Mouse (Mus musculus): ENCODE data around the gene Ifna2. TPM values are rescaled to one million over a fixed set of nuclear protein-coding genes. Genes with fewer than 3 reads are reported as not detected.

The Ifna2 gene
- polyA plus RNA-seq (2016; fragmentation: Nextera tagmentation; extraction: Ambion mirVana) = not detected in 2 replicates

GRCm38 (mm10) chr4:88683812-88684211, at the start of gene Ifna2:
Gene Ifna2 (minus strand): TSS chr4:88683912.
- no peak for ATAC-seq (ENCODE audit: low FRiP score)
- WGBS = 90% methylated on average over 1 of the region's 1 CpGs
- Histone ChIP-seq H3K9ac (no peak within 1 kb of the TSS), H3K4me3 (replicated peaks) (no peak within 1 kb of the TSS), H3K4me1 (no peaks in the 10 kb centered on the region), H3K9me3 (no peaks in the 10 kb centered on the region), H3K4me2 (no peak within 1 kb of the TSS), H3K27ac (no peak within 1 kb of the TSS), H3K36me3 (replicated peaks) (no peaks in the 10 kb centered on the region), H3K27me3 (no peaks in the 10 kb centered on the region)

GRCm38 (mm10) chr4:88727324-88727723, 43.6 kb upstream of the Ifna2 start:
- H3K27ac ChIP-seq = no peak overlapping the region
- 0% methylated on average over 1 of the region's 1 CpGs for WGBS
- no peaks in the 10 kb centered on the region for H3K36me3 ChIP-seq (replicated peaks)
- H3K4me1 ChIP-seq = no peaks in the 10 kb centered on the region
- no peak overlapping the region for H3K9ac ChIP-seq
- ATAC-seq (ENCODE audit: low FRiP score) = no peak
- H3K4me3 ChIP-seq (replicated peaks) = no peak overlapping the region
- H3K9me3 ChIP-seq = no peaks in the 10 kb centered on the region
- peaks cover 6% of the 10 kb centered on the region; the same call in 1 of the 2 replicates for H3K27me3 ChIP-seq
- no peak overlapping the region for H3K4me2 ChIP-seq

DNA sequence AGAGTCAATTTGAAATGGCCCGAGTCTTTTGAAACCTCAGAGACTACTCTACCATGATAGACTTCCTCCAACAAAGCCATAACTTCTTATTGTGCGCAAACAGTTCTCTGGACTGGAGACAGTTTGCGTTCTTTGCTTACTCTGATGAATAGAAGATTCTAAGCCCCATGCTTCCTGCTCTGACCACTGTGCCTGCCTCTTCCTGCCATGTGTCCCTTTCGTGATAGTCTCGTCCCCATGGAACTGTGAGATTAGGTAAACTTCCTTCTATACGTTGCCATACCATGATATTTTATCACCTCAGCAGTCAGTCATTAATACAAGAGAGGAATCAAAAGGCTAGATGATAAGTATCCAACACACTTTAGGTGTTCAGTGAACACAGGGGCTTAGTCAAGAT, 43.0 kb upstream of the Ifna2 start:
- Histone ChIP-seq H3K27me3 (peaks cover 6% of the 10 kb centered on the region; the same call in 1 of the 2 replicates), H3K4me3 (replicated peaks) (no peak overlapping the region), H3K36me3 (replicated peaks) (no peaks in the 10 kb centered on the region), H3K9me3 (no peaks in the 10 kb centered on the region), H3K4me2 (no peak overlapping the region), H3K4me1 (no peaks in the 10 kb centered on the region), H3K27ac (no peak overlapping the region), H3K9ac (no peak overlapping the region)
- 91% methylated on average over 6 of the region's 6 CpGs for WGBS
- ATAC-seq (ENCODE audit: low FRiP score) = no peak

- H3K36me3 ChIP-seq (replicated peaks) = peaks cover 13% of the 10 kb centered on the region
- no peak overlapping the region for H3K4me3 ChIP-seq (replicated peaks)
- no peaks in the 10 kb centered on the region for H3K9me3 ChIP-seq
- no peak overlapping the region for H3K9ac ChIP-seq
- H3K4me1 ChIP-seq = peaks cover 26% of the 10 kb centered on the region
- no peak overlapping the region for H3K4me2 ChIP-seq
- no peak for ATAC-seq (ENCODE audit: low FRiP score)
- H3K27me3 ChIP-seq = peaks cover 5% of the 10 kb centered on the region; the same call in 1 of the 2 replicates
- H3K27ac ChIP-seq = no peak overlapping the region
- WGBS = 71% methylated on average over 8 of the region's 8 CpGs
Observed at GRCm38 (mm10) chr4:88723497-88724090, 39.9 kb upstream of the Ifna2 start.

DNA sequence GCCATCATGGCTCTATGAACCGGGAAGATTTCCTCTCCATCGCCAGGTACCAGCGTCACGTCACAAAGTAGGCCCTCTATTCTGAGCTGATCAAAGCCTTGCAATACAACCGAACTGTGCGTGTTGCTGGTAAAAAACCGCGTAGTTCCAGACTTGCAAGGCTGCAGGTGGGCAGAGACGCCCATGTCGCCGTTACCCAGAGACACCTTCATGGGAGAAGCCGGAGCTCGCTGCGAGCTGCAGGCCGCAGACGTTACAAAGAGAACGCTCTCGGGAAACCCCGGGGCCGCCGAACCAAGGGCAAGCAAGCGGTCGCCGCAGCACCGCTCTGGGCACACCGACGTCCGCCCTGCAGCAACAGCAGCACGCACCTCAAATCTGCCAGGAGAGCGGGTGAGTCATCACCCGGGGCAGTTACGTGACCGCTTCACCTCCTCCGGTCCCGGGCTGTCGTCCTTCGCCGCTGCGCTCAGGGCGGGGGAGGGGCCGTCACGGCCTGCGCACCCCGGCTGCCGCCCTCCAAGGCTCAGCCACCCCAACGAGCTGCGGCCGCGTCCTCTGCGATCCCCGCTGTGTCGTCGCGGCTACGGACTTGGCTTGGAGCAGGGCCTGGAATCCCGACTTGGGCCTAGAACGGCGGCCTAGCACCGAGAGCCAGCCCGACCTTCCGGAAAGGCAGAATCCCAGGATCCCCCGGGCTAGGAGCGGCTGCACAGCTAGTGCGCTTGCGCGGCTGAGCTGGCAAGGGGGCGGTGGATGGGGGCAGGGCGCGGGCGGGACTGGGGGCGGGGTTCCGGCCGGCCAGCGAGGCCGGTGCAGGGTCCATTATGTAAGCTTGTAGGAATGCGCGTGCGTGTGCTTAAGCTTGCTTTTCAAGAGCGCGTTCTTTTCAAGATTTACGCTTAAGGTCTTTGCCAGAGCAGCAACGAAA, 38.3 kb upstream of the Ifna2 start, which contains the start of the genes Gm26566 and Klhl9:
TSS of gene Gm26566 (plus strand) at position 15 of the 931 bp plus-strand sequence.
TSS of gene Klhl9 (minus strand) at position 675 of the 931 bp plus-strand sequence.
- ATAC-seq (ENCODE audit: low FRiP score) = peak; percentile 97
- under 1% methylated on average over 82 of the region's 82 CpGs for WGBS
- H3K36me3 ChIP-seq (replicated peaks) = peaks cover 20% of the 10 kb centered on the region

DNA sequence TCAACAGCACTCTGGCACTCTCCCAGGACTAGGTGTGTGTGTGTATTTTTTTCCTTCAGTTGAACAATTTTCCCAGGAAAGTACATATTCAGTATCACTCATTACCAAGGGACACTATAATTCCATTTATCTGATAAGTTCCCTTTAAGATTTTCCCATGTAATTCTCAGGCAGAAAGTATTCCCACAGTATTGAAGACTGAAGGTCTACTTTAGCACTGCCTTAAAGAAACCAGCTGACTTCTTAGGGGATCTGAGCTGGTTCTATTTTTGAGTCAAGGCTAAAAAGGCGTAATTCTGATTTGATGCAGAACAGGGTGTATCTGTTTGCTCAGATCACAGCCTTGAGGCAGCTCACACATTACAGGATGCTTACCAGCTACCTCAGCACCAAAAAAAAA, 35.0 kb upstream of the Ifna2 start:
- no peak overlapping the region for H3K27ac ChIP-seq
- peaks cover 41% of the 10 kb centered on the region for H3K36me3 ChIP-seq (replicated peaks)
- no peaks in the 10 kb centered on the region for H3K27me3 ChIP-seq
- peak overlapping the region; percentile 23 for H3K4me3 ChIP-seq (replicated peaks)
- peak overlapping the region; percentile 49 for H3K4me2 ChIP-seq
- 72% methylated on average over 1 of the region's 1 CpGs for WGBS
- no peak for ATAC-seq (ENCODE audit: low FRiP score)
- H3K4me1 ChIP-seq = peaks cover 32% of the 10 kb centered on the region
- H3K9ac ChIP-seq = no peak overlapping the region
- no peaks in the 10 kb centered on the region for H3K9me3 ChIP-seq

More for the DNA sequence above, 38.3 kb upstream of the Ifna2 start, which contains the start of the genes Gm26566 and Klhl9:
- no peaks in the 10 kb centered on the region for H3K9me3 ChIP-seq
- H3K4me3 ChIP-seq (replicated peaks) = peak within 1 kb of the TSS; percentile 91
- H3K4me2 ChIP-seq = peak within 1 kb of the TSS; percentile 81
- H3K27me3 ChIP-seq = no peaks in the 10 kb centered on the region
- peaks cover 32% of the 10 kb centered on the region for H3K4me1 ChIP-seq
- peak within 1 kb of the TSS; percentile 96 for H3K9ac ChIP-seq
- peak within 1 kb of the TSS; percentile 96 for H3K27ac ChIP-seq

DNA sequence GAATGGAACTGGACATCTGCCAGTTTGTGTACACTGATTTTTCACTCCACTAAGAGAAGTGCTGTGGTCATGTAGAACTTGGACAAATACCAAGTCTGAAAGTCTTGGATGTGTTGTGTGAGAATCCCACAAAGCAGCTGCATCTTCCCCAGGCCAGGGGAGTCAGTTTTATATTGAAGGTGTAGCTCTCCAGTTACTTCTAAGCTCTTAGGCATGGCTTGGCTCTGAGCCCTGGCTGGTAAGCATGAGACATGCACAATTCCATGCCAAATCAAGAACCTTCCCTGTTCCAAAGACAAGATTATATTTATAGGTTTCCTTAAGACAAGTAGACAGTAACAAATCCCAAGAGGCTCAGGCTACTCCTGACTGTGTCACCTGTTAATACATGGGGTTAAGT, 31.3 kb upstream of the Ifna2 start:
- H3K4me2 ChIP-seq = no peak overlapping the region
- ATAC-seq (ENCODE audit: low FRiP score) = no peak

GRCm38 (mm10) chr4:88714281-88714680, 30.6 kb upstream of the Ifna2 start:
- Histone ChIP-seq H3K9me3 (no peaks in the 10 kb centered on the region), H3K36me3 (replicated peaks) (peaks cover 39% of the 10 kb centered on the region), H3K4me3 (replicated peaks) (no peak overlapping the region), H3K9ac (no peak overlapping the region), H3K27me3 (no peaks in the 10 kb centered on the region), H3K4me1 (peaks cover 13% of the 10 kb centered on the region), H3K27ac (no peak overlapping the region), H3K4me2 (no peak overlapping the region)
- WGBS = 97% methylated on average over 1 of the region's 1 CpGs
- ATAC-seq (ENCODE audit: low FRiP score) = no peak

More for the DNA sequence above, 31.3 kb upstream of the Ifna2 start:
- Histone ChIP-seq H3K9me3 (no peaks in the 10 kb centered on the region), H3K36me3 (replicated peaks) (peaks cover 37% of the 10 kb centered on the region), H3K27me3 (no peaks in the 10 kb centered on the region), H3K27ac (no peak overlapping the region), H3K4me1 (peaks cover 18% of the 10 kb centered on the region), H3K4me3 (replicated peaks) (no peak overlapping the region), H3K9ac (no peak overlapping the region)

DNA sequence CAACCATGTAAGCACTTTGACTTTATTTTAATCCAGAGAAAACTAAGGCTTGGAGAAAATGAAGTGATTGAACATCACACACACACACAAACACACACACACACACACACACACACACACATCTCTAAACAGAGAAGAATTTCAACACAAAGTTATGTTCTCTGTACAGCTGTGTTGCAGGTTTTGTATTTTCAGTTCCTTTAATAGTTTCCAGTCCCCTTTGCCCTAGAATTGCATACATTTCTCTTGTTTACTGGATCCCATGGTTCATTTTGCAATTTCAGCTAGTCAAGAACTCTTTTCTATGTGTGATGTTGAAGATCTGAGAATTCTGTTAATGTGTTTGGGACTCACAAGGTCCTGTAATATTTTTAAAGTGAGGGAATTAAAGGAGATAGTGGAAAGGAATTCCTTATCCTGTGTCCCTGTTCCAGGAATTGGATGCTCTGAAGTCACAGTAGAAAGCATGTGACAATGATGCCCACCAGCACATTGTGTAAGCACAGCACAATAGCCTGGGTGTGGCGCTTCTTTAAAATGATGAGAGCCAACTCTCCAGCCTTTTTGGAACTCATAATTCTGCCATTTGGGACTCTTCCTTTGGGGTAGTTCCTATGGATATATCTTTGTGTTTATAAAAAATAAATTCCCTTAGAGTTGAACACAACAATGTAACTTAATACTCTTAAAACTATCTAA, 23.6 kb upstream of the Ifna2 start:
- no peak for ATAC-seq (ENCODE audit: low FRiP score)
- WGBS = 87% methylated on average over 1 of the region's 1 CpGs
- 0 out of 2 replicates have a peak, but pooled peaks cover 3% of the 10 kb centered on the region for H3K36me3 ChIP-seq (replicated peaks)
- no peaks in the 10 kb centered on the region for H3K9me3 ChIP-seq
- H3K27me3 ChIP-seq = no peaks in the 10 kb centered on the region
- H3K27ac ChIP-seq = no peak overlapping the region
- H3K4me2 ChIP-seq = no peak overlapping the region
- H3K9ac ChIP-seq = no peak overlapping the region
- H3K4me3 ChIP-seq (replicated peaks) = no peak overlapping the region
- H3K4me1 ChIP-seq = no peaks in the 10 kb centered on the region

GRCm38 (mm10) chr4:88705924-88706323, 22.2 kb upstream of the Ifna2 start:
- 57% methylated on average over 3 of the region's 3 CpGs for WGBS
- Histone ChIP-seq H3K9ac (no peak overlapping the region), H3K4me3 (replicated peaks) (no peak overlapping the region), H3K27ac (no peak overlapping the region), H3K4me2 (no peak overlapping the region), H3K4me1 (no peaks in the 10 kb centered on the region), H3K36me3 (replicated peaks) (0 out of 2 replicates have a peak, but pooled peaks cover 3% of the 10 kb centered on the region), H3K27me3 (no peaks in the 10 kb centered on the region), H3K9me3 (no peaks in the 10 kb centered on the region)
- ATAC-seq (ENCODE audit: low FRiP score) = no peak

GRCm38 (mm10) chr4:88699301-88699700, 15.6 kb upstream of the Ifna2 start:
- H3K36me3 ChIP-seq (replicated peaks) = no peaks in the 10 kb centered on the region
- H3K9ac ChIP-seq = no peak overlapping the region
- WGBS = 80% methylated on average over 1 of the region's 1 CpGs
- no peak overlapping the region for H3K27ac ChIP-seq
- no peak overlapping the region for H3K4me2 ChIP-seq
- peaks cover 4% of the 10 kb centered on the region; the same call in 1 of the 2 replicates for H3K27me3 ChIP-seq
- ATAC-seq (ENCODE audit: low FRiP score) = no peak
- H3K4me3 ChIP-seq (replicated peaks) = no peak overlapping the region
- H3K4me1 ChIP-seq = no peaks in the 10 kb centered on the region
- no peaks in the 10 kb centered on the region for H3K9me3 ChIP-seq

DNA sequence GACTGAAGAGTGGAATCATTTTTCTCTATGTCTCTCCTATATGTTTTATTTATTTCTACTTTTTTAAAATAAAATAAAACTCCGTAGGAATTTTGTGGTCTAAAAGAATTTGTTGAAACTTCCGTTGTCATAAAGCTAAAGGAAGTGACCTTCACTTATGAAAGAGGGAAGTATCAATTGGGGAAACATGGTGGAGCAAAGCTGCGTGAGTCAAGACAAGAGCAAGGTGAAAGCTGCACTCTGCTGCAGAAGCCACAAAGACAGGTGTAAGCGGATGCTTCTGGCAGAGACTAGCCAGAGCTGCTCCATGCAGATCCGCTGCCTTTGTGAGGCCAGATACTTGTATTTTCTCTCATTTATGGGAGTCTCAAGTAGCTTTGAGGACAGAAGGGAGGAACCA, 15.1 kb upstream of the Ifna2 start:
- Histone ChIP-seq H3K27me3 (peaks cover 4% of the 10 kb centered on the region; the same call in 1 of the 2 replicates), H3K27ac (no peak overlapping the region), H3K4me1 (no peaks in the 10 kb centered on the region), H3K36me3 (replicated peaks) (no peaks in the 10 kb centered on the region), H3K9me3 (no peaks in the 10 kb centered on the region), H3K4me2 (no peak overlapping the region), H3K4me3 (replicated peaks) (no peak overlapping the region), H3K9ac (no peak overlapping the region)
- no peak for ATAC-seq (ENCODE audit: low FRiP score)
- WGBS = 85% methylated on average over 5 of the region's 5 CpGs
